Mouse (Mus musculus) CH12.LX (cell line): Measurements from ENCODE around the gene Rpp38. TPM values are rescaled to one million over a fixed set of nuclear protein-coding genes. Genes with fewer than 3 reads are reported as not detected.

ENCODE experiments used
- DNase-seq: peaks from one replicate; pipeline ENCODE4 v3.0.0-alpha.2; 2013; ENCODE audit errors: extremely low read depth
- H3K27ac ChIP-seq: 2 replicates; pipeline ENCODE4 v1.5.1; 2012; ENCODE audit warnings: low read depth, mild to moderate bottlenecking, control low read depth, moderate library complexity; ENCODE audit not compliant: insufficient read depth
- H3K27me3 ChIP-seq: replicated peaks from 2 replicates; pipeline ENCODE3; 2012; ENCODE audit warnings: inconsistent platforms
- H3K36me3 ChIP-seq, 2 experiments: replicated peaks in 1 of 2; 2 replicates each; pipeline versions ENCODE3 to v1.6.1; 2012; ENCODE audit warnings: inconsistent platforms in 1 of 2, low read length in 1 of 2, mild to moderate bottlenecking in 1 of 2, mixed read lengths in 1 of 2, moderate library complexity in 1 of 2; ENCODE audit not compliant: control insufficient read depth in 1 of 2, insufficient read depth in 1 of 2
- H3K4me1 ChIP-seq, 2 experiments: 2 replicates each; pipeline ENCODE4 v1.6.1; 2012; ENCODE audit warnings: inconsistent platforms in 1 of 2, moderate library complexity in 1 of 2; ENCODE audit not compliant: insufficient read depth in 2 of 2, control insufficient read depth in 1 of 2
- H3K4me2 ChIP-seq: 2 replicates; pipeline ENCODE4 v1.6.1; 2012; ENCODE audit warnings: low read depth, mild to moderate bottlenecking, control low read depth; ENCODE audit not compliant: poor library complexity, insufficient read depth, severe bottlenecking
- H3K4me3 ChIP-seq, 3 experiments: fragments of 150-350 bp in 1 of 3; sonication (generic) in 1 of 3; replicated peaks in 1 of 3; 2 replicates each; pipeline versions ENCODE3 to v1.5.1; 2011 to 2012; ENCODE audit warnings: low read depth in 2 of 3, low read length in 2 of 3, mild to moderate bottlenecking in 2 of 3, moderate library complexity in 2 of 3, control low read depth in 1 of 3, improper control_type of control experiment in 1 of 3, inconsistent platforms in 1 of 3, mixed read lengths in 1 of 3; ENCODE audit not compliant: poor library complexity in 1 of 3
- H3K79me2 ChIP-seq: replicated peaks from 2 replicates; pipeline ENCODE4 v1.6.1; 2012; ENCODE audit warnings: mild to moderate bottlenecking, moderate library complexity; ENCODE audit not compliant: control insufficient read depth, poor library complexity, insufficient read depth, severe bottlenecking; ENCODE audit errors: extremely low read depth
- H3K9ac ChIP-seq: 2 replicates; pipeline ENCODE4 v1.6.1; 2012; ENCODE audit warnings: low read depth, mild to moderate bottlenecking, control low read depth, moderate library complexity; ENCODE audit not compliant: insufficient read depth
- H3K9me3 ChIP-seq: replicated peaks from 2 replicates; pipeline ENCODE3; 2012; ENCODE audit warnings: low read length, inconsistent platforms, mixed read lengths
- BHLHE40 ChIP-seq: IDR thresholded peaks from 2 replicates; pipeline ENCODE4 v1.6.1; 2011; ENCODE audit warnings: mild to moderate bottlenecking, low read depth, low read length, improper control_type of control experiment
- CHD1 ChIP-seq: IDR thresholded peaks from 2 replicates; pipeline ENCODE4 v1.6.1; 2012; ENCODE audit warnings: low read depth, low read length, improper control_type of control experiment, inconsistent platforms
- CHD2 ChIP-seq: IDR thresholded peaks from 2 replicates; pipeline ENCODE4 v1.6.1; 2011; ENCODE audit warnings: low read length, improper control_type of control experiment
- E2F4 ChIP-seq: IDR thresholded peaks from 2 replicates; pipeline ENCODE4 v1.6.1; 2011; ENCODE audit warnings: low read depth, low read length, improper control_type of control experiment; ENCODE audit not compliant: insufficient replicate concordance
- ELF1 ChIP-seq: IDR thresholded peaks from 2 replicates; pipeline ENCODE4 v1.6.1; 2014; ENCODE audit warnings: low read depth, mild to moderate bottlenecking, inconsistent platforms, low read length, improper control_type of control experiment
- ETS1 ChIP-seq: conservative IDR thresholded peaks from 2 replicates; pipeline ENCODE4 v1.6.1; 2012; ENCODE audit warnings: low read depth, mild to moderate bottlenecking, inconsistent platforms, low read length, improper control_type of control experiment, moderate library complexity
- GABPA ChIP-seq: IDR thresholded peaks from 2 replicates; pipeline ENCODE4 v1.6.1; 2012; ENCODE audit warnings: low read depth, low read length, improper control_type of control experiment, inconsistent platforms; ENCODE audit not compliant: insufficient replicate concordance
- JUND ChIP-seq: conservative IDR thresholded peaks from 2 replicates; pipeline ENCODE4 v1.6.1; 2011; ENCODE audit warnings: low read depth, low read length, improper control_type of control experiment
- MAFK ChIP-seq: IDR thresholded peaks from 2 replicates; pipeline ENCODE4 v1.6.1; 2011; ENCODE audit warnings: low read length, improper control_type of control experiment; ENCODE audit not compliant: insufficient replicate concordance
- MAZ ChIP-seq: IDR thresholded peaks from 2 replicates; pipeline ENCODE4 v1.6.1; 2012; ENCODE audit warnings: low read depth, mild to moderate bottlenecking, inconsistent platforms, low read length, improper control_type of control experiment, moderate library complexity
- MEF2A ChIP-seq: IDR thresholded peaks from 2 replicates; pipeline ENCODE4 v1.6.1; 2014; ENCODE audit warnings: low read depth, mild to moderate bottlenecking, inconsistent platforms, low read length, improper control_type of control experiment, borderline replicate concordance
- MYC ChIP-seq: IDR thresholded peaks from 2 replicates; pipeline ENCODE4 v1.6.1; 2011; ENCODE audit warnings: low read depth, mild to moderate bottlenecking, improper control_type of control experiment, low read length
- NELFE ChIP-seq: IDR thresholded peaks from 2 replicates; pipeline ENCODE4 v1.6.1; 2011; ENCODE audit warnings: low read depth, low read length, improper control_type of control experiment
- NRF1 ChIP-seq: IDR thresholded peaks from 2 replicates; pipeline ENCODE4 v1.6.1; 2014; ENCODE audit warnings: low read depth, mild to moderate bottlenecking, inconsistent platforms, low read length, improper control_type of control experiment, moderate library complexity
- POLR2A ChIP-seq: IDR thresholded peaks from 2 replicates; pipeline ENCODE4 v1.6.1; 2011; ENCODE audit warnings: low read depth, mild to moderate bottlenecking, improper control_type of control experiment, low read length
- RAD21 ChIP-seq: IDR thresholded peaks from 2 replicates; pipeline ENCODE4 v1.6.1; 2011; ENCODE audit warnings: low read depth, mild to moderate bottlenecking, low read length, improper control_type of control experiment, moderate library complexity
- RCOR1 ChIP-seq: conservative IDR thresholded peaks from 2 replicates; pipeline ENCODE4 v1.6.1; 2012; ENCODE audit warnings: low read depth, mild to moderate bottlenecking, inconsistent platforms, low read length, improper control_type of control experiment
- SIN3A ChIP-seq: IDR thresholded peaks from 2 replicates; pipeline ENCODE4 v1.6.1; 2012; ENCODE audit warnings: low read length, improper control_type of control experiment, inconsistent platforms
- SMC3 ChIP-seq: IDR thresholded peaks from 2 replicates; pipeline ENCODE4 v1.6.1; 2011; ENCODE audit warnings: low read depth, low read length, improper control_type of control experiment
- TCF12 ChIP-seq: IDR thresholded peaks from 2 replicates; pipeline ENCODE4 v1.6.1; 2014; ENCODE audit warnings: low read depth, mild to moderate bottlenecking, inconsistent platforms, low read length, improper control_type of control experiment
- USF2 ChIP-seq: conservative IDR thresholded peaks from 2 replicates; pipeline ENCODE4 v1.6.1; 2011; ENCODE audit warnings: low read depth, low read length, improper control_type of control experiment
- ZC3H11A ChIP-seq: IDR thresholded peaks from 2 replicates; pipeline ENCODE4 v1.6.1; 2012; ENCODE audit warnings: low read depth, mild to moderate bottlenecking, inconsistent platforms, low read length, improper control_type of control experiment
- ZKSCAN1 ChIP-seq: IDR thresholded peaks from 2 replicates; pipeline ENCODE4 v1.6.1; 2012; ENCODE audit warnings: low read depth, inconsistent platforms, low read length, improper control_type of control experiment, borderline replicate concordance
- ZMIZ1 ChIP-seq: IDR thresholded peaks from 2 replicates; pipeline ENCODE4 v1.6.1; 2012; ENCODE audit warnings: low read depth, mild to moderate bottlenecking, inconsistent platforms, low read length, improper control_type of control experiment
- ZNF384 ChIP-seq: IDR thresholded peaks from 2 replicates; pipeline ENCODE4 v1.6.1; 2012; ENCODE audit warnings: low read depth, low read length, improper control_type of control experiment, inconsistent platforms
- dilution Hi-C: fragments of 300-500 bp; cut with MboI; formaldehyde crosslinking; loops from 2 replicates; pipeline ENCODE4 v1.14.3; 2020; ENCODE audit warnings: low sequenced_read_pairs; ENCODE audit not compliant: extremely low pct_unique_long_range_greater_than_20kb, extremely low pct_ligation_motif_present
- in situ Hi-C: fragments of 300-500 bp; cut with MboI; formaldehyde crosslinking; loops from 3 replicates; pipeline ENCODE4 v1.14.3; 2019; ENCODE audit warnings: low sequenced_read_pairs, low pct_ligation_motif_present, low pct_unique_long_range_greater_than_20kb, mixed read lengths
- polyA plus RNA-seq: library from polyadenylated mRNA; unstranded; fragments of >175 nt; gene quantifications from 2 replicates; pipeline ENCODE4 v1.2.1, GENCODE M21; 2012; ENCODE audit warnings: low read depth; ENCODE audit not compliant: insufficient read length
- total RNA-seq, 2 experiments: library from RNA; depleted of rRNA; stranded (reverse); fragments of 300-350 nt in 1 of 2; fragments of >200 nt in 1 of 2; gene quantifications; 2 replicates each; pipeline ENCODE4 v1.2.3; 2012 to 2014

Rpp38 gene
- total and polyA plus RNA-seq, 3 experiments = 25.4 to 33.7 (median 26.6) TPM

- no peak for TF ChIP-seq CHD1
These were observed 36.6 kb downstream of the Rpp38 start (continued) for GRCm38 (mm10) chr2:3295826-3296225.

- Histone ChIP-seq H3K36me3 (no peaks in the 10 kb centered on the region), H3K9ac (no peak overlapping the region), H3K4me2 (no peak overlapping the region), H3K4me3 (no peak overlapping the region), H3K4me1 (peaks cover 0 to 15% of the 10 kb centered on the region in 2 experiments; a peak in 1 of 4 replicates), H3K27me3 (no peaks in the 10 kb centered on the region), H3K9me3 (no peaks in the 10 kb centered on the region), H3K27ac (no peak overlapping the region), H3K79me2 (peaks cover 2% of the 10 kb centered on the region; the same call in 1 of the 2 replicates)
- in situ Hi-C loops (no loop called here), dilution Hi-C loops (no loop called here)
- no peak for DNase-seq
- no peak for TF ChIP-seq CHD2
- no peak for TF ChIP-seq ZKSCAN1
- TF ChIP-seq ZNF384 = no peak
- TF ChIP-seq ETS1 = no peak
- no peak for TF ChIP-seq BHLHE40
- no peak for TF ChIP-seq USF2
- no peak for TF ChIP-seq POLR2A
These were observed 40.3 kb downstream of the Rpp38 start for GRCm38 (mm10) chr2:3292170-3292569.

- in situ Hi-C loops (no loop called here), dilution Hi-C loops (no loop called here)
- no peak for DNase-seq
- Histone ChIP-seq H3K4me2 (no peak overlapping the region), H3K4me3 (no peak overlapping the region), H3K79me2 (peaks cover 4% of the 10 kb centered on the region; the same call in 1 of the 2 replicates), H3K4me1 (peaks cover 0 to 17% of the 10 kb centered on the region in 2 experiments; a peak in 2 of 4 replicates), H3K27ac (no peak overlapping the region), H3K27me3 (no peaks in the 10 kb centered on the region), H3K9ac (no peak overlapping the region), H3K36me3 (no peaks in the 10 kb centered on the region), H3K9me3 (no peaks in the 10 kb centered on the region)
- no peak for TF ChIP-seq ZNF384
- TF ChIP-seq TCF12 = no peak
- TF ChIP-seq USF2 = no peak
- no peak for TF ChIP-seq SMC3
- no peak for TF ChIP-seq MAFK
- TF ChIP-seq NRF1 = no peak
- no peak for TF ChIP-seq JUND
- TF ChIP-seq MEF2A = no peak
- TF ChIP-seq E2F4 = no peak
- TF ChIP-seq POLR2A = no peak
- TF ChIP-seq ZMIZ1 = no peak
- TF ChIP-seq ELF1 = no peak
- no peak for TF ChIP-seq RAD21
- TF ChIP-seq MAZ = no peak
- no peak for TF ChIP-seq GABPA
- no peak for TF ChIP-seq RCOR1
- TF ChIP-seq SIN3A = no peak
- TF ChIP-seq NELFE = no peak
- no peak for TF ChIP-seq MYC
- TF ChIP-seq ZC3H11A = no peak
These were observed 42.9 kb downstream of the Rpp38 start for GRCm38 (mm10) chr2:3289581-3289980.
